Mouse (Mus musculus): Measurements from ENCODE around the gene C1ql1.
"Not testable (repeated sequence)": the region's sequence is repeated elsewhere in the genome, so short reads cannot be mapped to it uniquely, and the experiment has no call there.

C1ql1 gene

DNA sequence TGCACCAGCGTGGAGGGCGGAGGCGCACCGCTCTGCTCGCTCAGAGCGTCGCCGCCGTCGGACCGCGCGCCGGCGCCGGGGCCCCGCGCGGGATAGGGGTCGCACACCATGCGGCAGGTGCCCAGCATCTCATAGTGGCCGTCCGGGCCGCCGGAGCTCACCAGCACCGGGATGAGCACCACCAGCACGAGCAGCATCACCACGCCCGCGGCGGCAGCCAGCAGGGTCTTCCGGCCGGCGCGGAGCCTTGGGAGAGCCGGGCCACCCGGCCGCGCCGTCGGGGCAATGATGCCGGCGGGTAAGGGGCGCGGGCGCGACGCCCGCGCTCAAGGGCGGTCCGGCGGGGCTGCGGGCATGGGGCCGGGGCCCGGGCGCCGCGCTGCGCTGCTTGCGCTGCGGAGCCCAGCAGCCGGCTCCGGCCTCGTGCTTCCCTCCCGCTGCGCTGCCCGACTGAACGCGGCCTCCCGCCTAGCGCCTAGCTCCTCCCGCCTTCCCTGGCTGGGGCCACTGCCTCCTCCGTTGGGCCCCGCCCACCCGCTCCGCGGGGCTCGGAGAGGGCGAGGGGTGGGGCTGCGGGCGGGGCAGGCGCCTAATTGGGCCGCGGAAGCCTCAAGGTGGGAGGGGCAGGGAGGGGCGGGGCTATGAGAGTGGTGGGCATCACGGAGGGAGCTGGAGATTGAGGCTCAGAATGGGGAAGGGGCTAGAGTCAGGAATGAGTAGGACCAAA lies at the start of gene C1ql1:
C1ql1 (minus strand) TSS at position 424 of the 727 bp plus-strand sequence.
- peak; percentile 93 for DNase-seq

DNA sequence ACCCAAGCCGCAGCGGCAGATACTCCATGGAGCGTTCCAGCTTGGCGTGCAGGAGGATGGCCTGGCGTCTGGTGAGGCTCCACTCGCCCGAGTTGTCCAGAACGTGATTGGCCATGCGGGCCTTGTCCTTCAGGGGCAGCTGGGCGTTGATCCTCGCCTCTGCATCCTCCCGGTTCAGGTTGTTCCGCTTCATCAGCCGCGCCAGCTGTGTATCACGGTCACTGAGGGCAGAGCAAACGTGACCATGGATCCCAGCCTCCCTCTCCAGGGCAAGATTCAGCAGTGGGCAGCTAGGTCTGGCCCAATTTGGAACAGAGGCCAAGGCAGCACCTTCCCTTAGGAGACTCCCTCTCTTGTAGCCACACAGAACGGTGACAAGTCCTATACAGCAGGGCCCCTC lies 48.5 kb upstream of the C1ql1 start:
- no peak for DNase-seq

DNA sequence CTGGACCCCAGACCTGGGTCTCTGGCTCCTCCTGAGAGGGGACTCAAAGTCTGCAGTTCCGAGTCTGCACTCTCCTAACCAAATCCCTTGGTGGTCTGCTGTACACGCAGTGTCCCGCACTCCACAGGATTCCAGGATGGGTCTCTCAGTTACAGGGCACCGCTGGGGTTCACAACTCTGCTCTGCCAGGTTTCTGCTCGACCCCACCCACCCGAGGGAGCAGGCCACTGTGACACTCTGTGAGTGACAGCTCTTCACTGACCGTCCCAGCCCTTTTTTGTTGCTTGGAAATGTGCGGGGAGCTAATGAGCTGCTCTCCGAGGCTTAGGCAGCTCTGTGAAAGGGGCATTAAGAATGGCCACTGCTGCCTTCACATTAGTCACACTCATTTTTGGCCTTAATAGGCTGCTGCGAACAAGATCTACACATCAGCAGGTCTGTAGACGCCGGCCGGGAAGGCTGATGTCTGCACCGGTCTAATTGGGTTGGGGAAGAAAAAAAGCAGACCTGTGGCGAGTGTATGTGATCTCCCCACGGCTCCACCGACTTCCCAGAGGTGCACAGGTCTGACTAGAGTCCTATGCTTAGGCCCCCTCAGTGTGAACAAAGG lies 47.0 kb upstream of the C1ql1 start:
- no peak for DNase-seq

DNA sequence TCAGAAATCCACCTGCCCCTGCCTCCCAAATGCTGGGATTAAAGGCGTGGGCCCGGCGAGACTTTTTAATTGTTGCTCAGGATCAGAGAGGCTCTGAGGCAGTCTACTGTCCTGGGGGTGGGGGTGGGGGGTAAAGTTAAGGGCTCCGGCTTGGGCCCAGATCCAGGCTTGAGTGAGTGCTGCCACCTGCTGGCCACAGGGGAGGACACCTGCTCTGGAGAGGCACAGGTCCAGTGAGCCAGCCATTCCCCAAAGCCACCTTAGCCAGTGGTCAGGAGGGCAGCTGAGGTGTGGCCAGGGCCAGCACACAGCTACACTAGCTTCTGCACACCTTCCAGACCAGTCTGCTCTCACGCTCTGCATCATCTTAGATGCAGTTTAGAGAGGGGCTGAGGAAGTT lies 46.5 kb upstream of the C1ql1 start:
- DNase-seq: peak; percentile 80

DNA sequence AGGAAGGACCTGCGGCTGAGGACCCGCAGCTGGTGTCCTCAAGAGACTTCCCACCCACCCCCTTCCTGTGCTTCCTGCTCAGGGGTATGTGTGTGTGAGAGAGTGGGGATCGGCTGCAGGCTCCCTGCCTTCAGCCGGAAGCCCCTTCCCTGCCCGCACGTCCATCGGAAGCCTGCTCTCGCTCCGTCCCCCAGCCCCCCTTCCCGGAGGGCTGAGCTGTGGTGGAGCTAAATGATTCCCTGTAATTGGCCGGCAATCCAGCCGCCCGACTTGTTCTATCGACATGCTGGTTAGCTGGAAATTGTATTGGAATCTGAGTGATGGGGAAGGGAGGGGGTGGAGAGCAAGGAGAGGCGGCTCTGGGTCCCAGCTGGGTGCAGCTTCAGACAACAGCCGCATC lies 45.2 kb upstream of the C1ql1 start:
- DNase-seq: peak; percentile 29

DNA sequence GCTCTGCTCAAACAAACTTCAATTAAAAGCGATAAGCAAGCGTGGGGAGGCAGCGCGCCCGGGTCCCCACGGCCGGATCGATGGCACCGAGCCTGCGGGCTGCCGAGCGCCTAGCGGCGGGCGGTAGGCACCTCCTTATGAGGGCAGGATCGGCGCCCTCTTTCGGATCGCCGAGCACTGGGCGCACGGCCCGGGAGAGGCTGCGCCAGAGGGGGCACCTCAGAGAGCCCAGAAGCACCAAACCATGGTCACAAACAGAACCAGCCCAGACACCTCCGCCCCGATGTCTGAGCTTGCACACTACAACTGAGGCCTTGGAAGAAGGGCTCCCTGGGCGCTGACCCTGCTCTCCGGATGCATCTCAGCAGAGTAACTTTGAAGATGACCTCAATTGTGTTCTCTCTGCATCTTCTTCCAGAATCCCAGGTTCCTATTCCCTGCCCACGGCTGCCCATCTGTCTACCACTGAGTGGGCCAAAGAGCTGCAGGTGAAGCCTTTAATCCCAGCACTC lies 43.7 kb upstream of the C1ql1 start:
- DNase-seq: peak; percentile 56

DNA sequence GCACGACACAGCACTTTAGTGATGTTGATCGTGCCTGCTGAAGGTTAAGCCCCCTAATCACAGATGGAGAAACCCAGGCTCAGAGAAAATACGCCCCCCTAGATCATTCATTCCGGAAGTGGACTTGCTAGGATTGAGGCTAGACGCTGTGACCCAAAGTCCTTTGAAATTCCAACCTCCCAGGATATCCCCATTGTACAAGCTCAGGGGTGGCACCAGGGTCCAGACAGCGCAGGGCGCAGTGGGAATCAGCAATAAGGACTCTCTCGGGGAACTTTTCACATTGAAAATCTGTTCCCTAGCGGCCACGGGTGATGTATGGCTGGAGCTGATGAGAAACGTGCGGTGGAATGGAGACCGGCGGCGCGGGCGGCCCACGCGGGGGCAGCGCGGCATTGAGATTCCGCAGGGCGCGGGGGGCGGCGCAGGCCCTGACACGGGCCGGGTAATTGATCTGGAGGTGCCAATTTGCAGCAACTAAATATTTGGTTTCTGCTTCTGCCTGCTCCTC lies 43.2 kb upstream of the C1ql1 start:
- no peak for DNase-seq

DNA sequence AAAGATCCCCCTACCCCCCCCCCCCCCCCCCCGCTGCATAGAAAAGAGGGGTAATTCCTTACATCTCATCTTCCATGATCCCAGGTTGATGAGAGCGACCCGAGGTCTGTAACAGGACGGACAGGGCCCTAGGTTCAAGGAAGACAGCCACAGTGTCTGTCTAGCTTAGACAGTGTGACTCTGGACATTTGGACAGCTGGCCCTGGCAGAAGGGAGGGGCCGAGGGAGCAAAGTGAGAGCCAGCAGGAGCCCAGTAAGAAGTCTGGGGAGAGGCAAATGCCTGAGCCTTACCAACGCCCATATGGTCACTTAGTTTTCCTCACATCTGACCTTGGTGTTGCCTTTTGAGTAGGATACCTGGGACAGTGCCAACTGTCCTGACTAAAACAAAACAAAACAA lies 38.7 kb upstream of the C1ql1 start:
- DNase-seq: no peak

DNA sequence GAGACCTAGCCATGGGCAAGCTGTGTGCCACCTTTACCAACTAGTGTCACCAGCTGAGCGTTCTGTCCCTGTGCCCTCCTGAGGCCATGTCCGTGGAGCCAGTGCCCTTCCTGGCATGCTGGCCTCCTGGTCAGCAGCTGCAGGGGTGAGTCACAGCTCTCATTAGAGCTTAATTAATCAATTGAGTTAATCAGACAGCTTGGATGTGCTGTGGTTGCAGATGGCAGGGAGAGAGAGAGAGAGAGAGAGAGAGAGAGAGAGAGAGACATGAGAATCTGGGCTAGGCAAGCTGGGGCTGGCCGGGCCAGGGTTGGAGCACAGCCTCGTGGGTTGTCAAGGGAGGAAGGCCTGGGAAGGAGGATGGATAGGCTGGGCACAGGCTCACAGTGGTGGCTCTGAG lies 38.1 kb upstream of the C1ql1 start:
- DNase-seq: no peak

DNA sequence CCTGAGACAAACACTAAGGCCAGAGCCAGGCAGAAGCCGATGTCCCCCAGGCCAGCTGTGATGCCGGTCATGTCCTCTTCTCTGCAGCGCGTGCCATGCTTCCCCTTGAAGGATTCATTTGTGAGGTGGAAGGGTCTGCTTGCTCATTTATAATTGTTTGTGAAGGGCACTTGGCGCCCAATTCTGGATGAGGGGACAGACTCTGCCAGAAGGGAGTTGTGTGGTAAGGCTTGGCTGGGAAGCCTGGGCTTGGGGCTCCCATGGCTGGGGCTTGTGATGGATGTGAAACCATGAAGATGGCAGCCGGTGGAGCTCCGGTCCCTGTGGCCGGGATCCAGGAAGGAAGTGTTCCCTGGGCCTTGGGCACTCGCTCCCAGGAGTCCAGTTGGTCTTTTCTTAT lies 37.6 kb upstream of the C1ql1 start:
- no peak for DNase-seq

DNA sequence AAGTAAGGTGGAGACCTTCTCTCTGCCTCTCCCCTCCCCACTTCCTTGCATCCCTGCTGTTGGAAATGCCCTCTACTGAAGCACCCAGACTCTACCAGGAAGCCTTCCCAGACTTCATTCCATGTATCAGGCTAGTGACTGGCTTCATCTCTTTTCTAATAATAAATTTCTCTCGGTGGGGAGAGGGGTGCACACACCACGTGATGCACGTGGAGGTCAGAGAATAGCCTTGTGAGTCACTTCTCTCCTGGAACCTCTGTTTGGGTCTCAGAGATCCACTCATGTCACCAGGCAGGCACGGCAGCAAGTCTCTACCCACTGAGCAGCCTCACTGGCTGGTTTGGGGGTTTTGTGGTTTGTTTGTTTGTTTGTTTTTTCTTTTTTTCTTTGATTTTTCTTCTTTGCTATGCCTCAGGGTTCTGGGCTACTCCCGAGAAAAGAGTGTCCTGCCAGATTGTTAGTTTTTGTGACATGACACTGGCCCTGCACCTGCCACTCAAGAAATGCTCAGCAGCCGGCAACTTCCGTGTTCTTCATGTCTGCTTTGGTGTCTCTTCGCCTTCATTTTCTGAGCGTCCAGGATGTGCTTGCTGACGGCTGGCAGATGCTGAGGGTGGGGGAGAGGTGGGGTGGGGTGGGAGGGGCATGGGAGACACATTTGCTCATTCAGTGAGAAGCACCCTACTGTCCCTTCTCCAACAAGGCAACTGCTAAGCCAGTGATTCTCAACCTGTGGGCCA lies 34.8 kb upstream of the C1ql1 start:
- DNase-seq: no peak

DNA sequence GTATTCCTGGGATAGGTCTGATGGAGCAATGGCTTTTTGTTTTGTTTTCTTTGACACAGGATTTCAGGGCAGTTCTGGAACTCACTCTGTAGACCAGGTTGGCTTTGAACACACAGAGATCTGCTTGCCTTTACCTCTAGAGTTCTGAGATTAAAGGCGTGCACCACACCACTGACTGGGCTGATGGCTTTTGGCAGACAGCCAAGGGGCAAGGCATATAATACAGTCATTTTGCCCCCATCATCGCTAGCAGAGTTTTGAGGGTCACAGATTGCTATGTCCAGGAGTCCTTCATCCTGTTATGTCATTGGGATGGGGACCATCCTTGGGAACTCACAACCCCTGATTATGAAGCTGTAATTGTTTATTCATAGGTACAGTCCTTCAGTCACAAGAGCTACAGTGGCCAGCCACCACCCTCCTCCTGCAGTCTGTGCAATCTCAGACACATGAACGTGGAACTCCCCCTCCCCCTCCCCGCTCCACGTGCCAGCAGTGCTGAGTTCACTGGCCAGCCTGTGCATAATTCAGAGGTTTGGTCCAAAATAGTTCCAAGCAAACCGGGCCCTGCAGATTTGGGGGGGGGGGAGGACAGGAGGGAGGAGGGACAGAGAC lies 31.7 kb upstream of the C1ql1 start:
- DNase-seq: peak; percentile 29

DNA sequence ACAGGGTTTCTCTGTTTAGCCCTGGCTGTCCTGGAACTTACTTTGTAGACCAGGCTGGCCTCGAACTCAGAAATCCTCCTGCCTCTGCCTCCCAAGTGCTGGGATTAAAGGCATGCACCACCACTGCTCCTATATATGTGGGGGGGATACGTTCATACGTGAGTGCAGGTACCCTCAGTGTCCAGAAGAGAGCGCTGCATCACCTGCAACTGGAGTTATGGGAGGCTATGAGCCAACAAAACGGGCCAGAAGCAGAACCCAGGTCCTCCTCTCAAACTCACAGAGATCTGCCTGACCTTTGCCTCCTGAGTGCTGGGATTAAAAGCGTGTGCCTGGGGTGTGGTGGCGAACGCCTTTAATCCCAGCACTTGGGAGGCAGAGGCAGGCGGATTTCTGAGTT lies 29.5 kb upstream of the C1ql1 start:
- not testable (repeated sequence) for DNase-seq

DNA sequence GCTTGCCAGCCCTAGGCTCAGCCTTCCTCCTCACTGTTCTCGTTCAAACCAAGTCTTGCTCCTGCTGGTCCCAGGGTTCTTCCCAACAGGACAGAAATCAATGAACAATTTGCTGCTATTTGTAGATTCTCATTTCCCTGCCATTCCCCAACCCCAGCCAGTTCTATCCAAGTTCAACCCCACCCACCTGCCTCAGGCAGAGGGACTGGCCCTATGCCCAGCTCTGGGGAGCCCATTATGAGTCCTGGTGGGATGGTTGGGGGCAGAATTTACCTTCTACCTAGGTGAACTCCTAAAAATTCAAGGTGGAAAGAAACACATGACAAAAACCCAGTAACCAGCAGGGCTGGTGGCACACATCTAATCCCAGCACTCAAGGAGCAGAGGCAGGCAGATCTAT lies 25.8 kb upstream of the C1ql1 start:
- peak; percentile 53 for DNase-seq

DNA sequence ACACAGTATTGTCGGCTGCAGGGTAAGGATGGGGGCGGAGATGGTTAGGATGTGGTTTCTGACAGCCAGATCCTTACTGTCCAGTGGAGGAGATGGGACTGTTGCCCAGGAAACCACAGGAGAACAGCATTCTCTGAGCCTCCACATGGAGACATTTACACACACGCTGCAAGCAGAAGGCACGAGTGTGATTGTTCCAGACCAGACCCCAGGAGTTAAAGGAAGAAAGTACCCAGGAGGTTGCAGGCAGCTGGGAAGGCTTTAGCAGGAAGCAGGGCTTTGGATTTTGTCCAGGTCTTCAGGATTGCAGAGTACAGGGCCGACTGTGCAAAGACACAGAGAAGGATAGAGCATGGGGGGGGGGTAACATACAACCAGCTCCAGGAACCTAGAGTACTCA lies 25.1 kb upstream of the C1ql1 start:
- no peak for DNase-seq

DNA sequence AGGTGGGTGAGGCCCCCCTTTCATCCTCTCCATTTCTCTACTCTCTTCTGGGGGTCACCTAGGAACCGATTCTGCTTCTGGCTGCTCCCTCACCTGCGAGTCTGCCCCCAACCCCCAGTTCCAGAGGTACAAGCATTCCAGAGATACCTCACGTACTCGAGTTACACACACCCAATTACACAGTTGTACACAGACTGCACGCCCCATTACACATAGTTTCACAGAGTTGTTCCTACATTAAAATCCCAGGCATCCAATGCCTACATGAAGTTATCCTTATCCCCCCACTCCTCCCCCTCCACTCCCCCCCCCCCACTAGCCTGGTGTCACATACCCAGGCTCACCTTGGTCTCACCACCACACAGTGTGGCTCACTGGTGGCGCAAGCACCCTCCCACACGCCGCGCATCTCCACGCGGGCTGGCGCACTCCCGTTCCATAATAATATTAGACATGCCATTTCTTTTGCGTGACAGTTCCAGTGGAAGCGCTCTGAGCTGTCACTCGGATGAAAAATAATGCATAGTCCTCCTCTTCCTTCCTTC lies 18.1 kb upstream of the C1ql1 start:
- DNase-seq: peak; percentile 32

DNA sequence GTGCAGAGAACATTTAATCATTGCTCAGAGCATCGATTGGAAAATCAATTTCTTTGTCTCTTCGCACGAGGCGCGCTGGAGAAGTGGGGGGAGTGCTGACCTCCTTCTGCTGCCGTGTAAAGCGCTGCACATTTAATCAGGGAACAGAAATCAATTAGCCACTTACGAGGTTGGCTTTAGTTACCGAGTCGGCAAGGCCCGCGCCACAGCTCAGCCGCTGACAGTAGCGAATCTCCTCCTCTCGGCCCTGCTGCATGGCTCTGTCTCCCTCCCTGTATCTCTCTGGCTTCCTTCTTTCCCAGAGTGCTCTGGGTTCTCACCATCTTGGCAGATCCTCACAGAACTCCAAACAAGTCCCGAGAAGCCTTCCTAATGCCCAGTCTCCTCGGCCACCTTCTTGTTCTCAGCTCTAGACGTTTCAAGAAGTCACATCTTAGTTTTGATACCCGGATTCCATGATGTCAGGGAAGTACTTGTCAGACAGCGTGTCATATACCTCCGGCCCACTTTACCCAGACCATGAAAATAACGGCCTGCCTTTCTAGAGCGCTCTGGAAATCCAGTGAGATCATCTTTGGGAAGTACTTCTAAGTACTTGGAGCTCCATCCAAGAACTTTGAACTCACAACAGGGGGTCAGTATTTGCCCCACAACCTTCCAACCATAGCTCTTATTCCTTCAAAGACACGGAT lies 17.5 kb upstream of the C1ql1 start:
- DNase-seq: no peak

DNA sequence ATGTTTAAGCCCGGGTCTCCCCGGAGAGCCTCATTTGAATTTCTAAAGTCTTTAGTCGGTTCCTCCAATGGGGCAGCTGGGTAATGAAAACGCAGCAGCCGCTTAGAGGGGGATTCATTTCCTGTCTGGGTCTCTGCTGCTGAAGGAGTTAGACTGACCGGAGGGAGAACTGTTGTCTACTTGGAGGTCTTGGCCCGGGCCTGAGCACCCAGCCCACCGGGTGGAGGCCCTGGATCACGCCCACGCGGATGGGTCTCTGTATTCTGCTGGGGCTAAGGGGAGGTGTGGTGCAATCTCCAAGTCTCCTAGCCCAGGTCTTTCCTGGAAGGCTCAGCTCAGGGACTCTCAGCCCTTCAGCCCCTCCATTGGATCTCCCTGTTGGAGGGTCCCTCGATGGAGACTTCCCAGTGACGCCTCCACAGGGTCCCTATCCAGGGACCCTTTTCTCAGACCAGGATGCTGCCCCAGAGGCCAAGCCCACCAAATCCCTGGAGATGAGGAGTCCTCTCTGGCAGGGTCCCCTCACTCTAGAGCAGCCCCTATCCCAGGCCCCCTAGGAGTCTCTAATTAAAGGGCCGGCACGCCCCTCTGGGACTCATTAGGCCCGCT lies 16.9 kb upstream of the C1ql1 start:
- DNase-seq: no peak

DNA sequence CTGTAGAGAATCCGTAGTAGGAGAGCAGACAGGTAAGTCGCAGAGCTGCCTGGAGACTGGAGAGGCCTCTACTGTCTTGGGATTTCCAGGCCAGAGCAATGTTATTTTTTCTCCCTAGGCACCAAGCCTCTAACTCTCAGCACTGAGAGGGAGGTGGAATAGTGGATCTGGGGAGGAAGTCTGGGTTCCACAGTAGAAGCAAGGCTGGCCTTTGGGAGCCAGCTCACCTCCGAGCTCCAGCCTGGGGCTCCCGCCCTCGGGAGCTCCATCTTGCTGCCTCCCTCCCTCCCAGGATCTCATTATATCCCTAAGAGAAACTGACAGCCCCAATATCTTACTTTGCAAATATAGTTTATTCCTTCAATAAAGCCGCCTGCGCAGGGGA lies 16.4 kb upstream of the C1ql1 start:
- no peak for DNase-seq

DNA sequence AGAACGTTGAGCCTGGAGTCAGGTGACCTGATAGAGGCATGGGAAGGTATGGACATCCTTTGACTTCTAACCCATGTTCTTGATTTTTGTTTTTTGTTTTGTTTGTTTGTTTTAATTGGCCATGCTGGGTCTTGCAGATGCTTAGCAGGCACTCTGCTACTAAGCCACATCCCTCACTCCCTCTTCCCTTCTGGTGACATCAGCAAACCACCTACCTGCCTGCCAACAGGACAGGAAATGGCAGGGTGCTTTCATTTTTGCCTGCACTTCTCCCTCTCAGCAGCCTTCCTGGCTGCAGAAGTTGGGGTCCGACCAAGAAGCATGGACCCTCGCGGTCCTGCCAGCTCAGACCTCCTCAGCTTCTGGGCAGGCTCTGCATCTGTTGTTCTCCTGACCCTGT lies 14.6 kb upstream of the C1ql1 start:
- DNase-seq: no peak

DNA sequence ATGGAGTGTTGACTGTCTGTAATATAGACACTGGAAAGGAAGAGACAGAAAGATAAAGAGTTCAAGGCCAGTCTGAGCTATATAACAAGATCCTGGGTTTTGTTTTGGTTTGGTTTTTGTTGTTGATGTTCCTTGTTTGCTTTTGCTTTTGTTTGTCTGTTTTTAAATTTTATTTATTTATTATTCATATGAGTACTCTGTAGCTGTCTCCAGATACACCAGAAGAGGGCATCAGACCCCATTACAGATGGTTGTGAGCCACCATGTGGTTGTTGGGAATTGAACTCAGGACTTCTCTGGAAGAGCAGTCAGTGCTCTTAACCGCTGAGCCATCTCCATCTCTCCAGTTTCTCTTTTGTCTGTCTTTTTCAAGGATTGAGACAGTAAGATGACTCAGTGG lies 12.4 kb upstream of the C1ql1 start:
- no peak for DNase-seq

DNA sequence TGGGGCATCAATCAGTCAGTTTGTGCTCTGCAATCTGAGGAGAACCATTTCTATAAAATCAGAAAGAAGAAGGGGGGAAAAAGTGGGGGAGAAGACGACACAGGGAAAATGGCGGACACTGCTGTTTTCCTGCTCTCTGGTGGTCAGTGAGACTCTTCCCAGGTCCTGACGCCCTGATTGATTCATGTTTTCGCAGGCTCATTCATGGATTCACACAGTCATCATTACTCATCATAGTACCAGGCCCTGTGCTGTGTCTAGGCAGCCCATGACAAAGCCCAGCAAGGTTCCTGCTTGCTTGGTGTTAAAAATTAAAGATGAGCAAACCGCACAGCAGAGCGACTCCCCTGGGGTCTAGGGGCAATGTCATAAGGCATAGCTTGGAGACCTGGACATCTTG lies 11.9 kb upstream of the C1ql1 start:
- no peak for DNase-seq

Data from kidney, postnatal 14 days (tissue).